Mouse (Mus musculus): Measurements from ENCODE around the gene Slc12a9. TPM values are rescaled to one million over a fixed set of nuclear protein-coding genes. Genes with fewer than 3 reads are reported as not detected.

Gene Slc12a9
- polyA plus RNA-seq, 1 experiment from 2014 or later: 27.3 TPM

DNA sequence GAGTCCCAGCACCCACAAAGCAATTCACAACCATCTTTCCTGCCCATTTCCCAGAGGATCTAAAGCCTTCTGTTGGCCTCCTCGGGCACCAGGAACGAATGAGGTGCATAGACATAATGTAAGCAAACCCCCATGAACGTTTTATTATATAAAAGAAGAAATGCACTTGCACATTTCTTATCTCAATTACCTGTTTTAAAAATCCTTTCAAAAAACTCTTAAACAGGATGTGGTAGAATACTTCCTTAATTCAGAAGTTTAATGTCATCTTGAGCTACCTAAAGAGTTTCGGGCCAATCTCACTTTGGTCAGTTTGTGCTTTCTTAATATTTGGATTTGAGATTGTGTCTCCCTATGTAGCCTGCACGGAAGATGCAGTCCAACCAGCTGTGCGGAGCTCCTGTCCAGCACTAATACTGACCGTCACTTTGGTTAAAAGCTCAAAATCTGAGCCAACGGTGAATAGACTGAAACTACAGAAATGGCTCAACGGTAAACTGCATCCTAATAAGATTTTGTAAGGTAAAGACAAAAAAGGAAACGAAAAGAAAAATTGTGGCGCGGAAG, 26.9 kb downstream of the Slc12a9 start:
- Histone ChIP-seq H3K27me3 (ENCODE audit: control insufficient read depth, insufficient read depth, low read depth, low read length) (no peaks in the 10 kb centered on the region), H3K27ac (ENCODE audit: low read length) (peak overlapping the region; percentile 95), H3K4me3 (ENCODE audit: low read depth, low read length) (peak overlapping the region; percentile 91), H3K9ac (ENCODE audit: low read depth, low read length) (peak overlapping the region; percentile 99), H3K4me2 (ENCODE audit: low read length) (peak overlapping the region; percentile 89), H3K36me3 (ENCODE audit: control insufficient read depth, insufficient read depth, low read length) (peaks cover 21% of the 10 kb centered on the region), H3K9me3 (replicated peaks; ENCODE audit: control insufficient read depth, low read length, poor library complexity, severe bottlenecking) (no peaks in the 10 kb centered on the region), H3K4me1 (ENCODE audit: control insufficient read depth, insufficient read depth, low read length) (peaks cover 34% of the 10 kb centered on the region)
- WGBS: 13% methylated on average over 12 of the region's 12 CpGs
- no peak for ATAC-seq

GRCm38 (mm10) chr5:137305822-137306221, 27.6 kb downstream of the Slc12a9 start:
- Histone ChIP-seq H3K4me3 (ENCODE audit: low read depth, low read length) (peak overlapping the region; percentile 91), H3K27me3 (ENCODE audit: control insufficient read depth, insufficient read depth, low read depth, low read length) (no peaks in the 10 kb centered on the region), H3K4me2 (ENCODE audit: low read length) (peak overlapping the region; percentile 89), H3K9ac (ENCODE audit: low read depth, low read length) (peak overlapping the region; percentile 99; the same call in 1 of the 2 replicates), H3K27ac (ENCODE audit: low read length) (no peak overlapping the region), H3K36me3 (ENCODE audit: control insufficient read depth, insufficient read depth, low read length) (peaks cover 26% of the 10 kb centered on the region), H3K9me3 (replicated peaks; ENCODE audit: control insufficient read depth, low read length, poor library complexity, severe bottlenecking) (no peaks in the 10 kb centered on the region), H3K4me1 (ENCODE audit: control insufficient read depth, insufficient read depth, low read length) (peaks cover 34% of the 10 kb centered on the region)
- ATAC-seq: no peak
- WGBS: 58% methylated on average over 3 of the region's 3 CpGs

DNA sequence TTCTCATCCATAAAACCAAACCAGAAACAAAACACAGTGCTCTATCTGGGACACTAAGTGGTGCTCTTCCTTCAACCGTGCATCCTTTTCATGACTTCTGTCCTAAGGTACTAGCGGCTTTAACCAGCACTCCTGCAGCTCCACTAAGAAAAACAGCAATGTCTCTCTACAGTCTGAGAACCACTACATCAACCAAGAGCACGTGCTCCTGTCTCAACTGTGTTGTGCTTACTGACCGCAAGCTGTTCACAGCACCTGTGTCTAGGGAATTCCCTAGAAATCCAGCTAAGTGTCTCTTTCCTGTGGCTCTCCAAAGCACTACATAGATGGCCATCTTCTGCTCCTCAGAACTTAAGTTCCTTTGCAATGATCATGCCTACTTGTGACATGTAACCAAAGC, 28.6 kb downstream of the Slc12a9 start:
- no peaks in the 10 kb centered on the region for H3K9me3 ChIP-seq (replicated peaks; ENCODE audit: control insufficient read depth, low read length, poor library complexity, severe bottlenecking)
- H3K27ac ChIP-seq (ENCODE audit: low read length): no peak overlapping the region
- H3K36me3 ChIP-seq (ENCODE audit: control insufficient read depth, insufficient read depth, low read length): peaks cover 30% of the 10 kb centered on the region
- H3K4me2 ChIP-seq (ENCODE audit: low read length): peak overlapping the region; percentile 89
- no peak overlapping the region for H3K4me3 ChIP-seq (ENCODE audit: low read depth, low read length)
- H3K27me3 ChIP-seq (ENCODE audit: control insufficient read depth, insufficient read depth, low read depth, low read length): no peaks in the 10 kb centered on the region
- H3K4me1 ChIP-seq (ENCODE audit: control insufficient read depth, insufficient read depth, low read length): peaks cover 34% of the 10 kb centered on the region
- H3K9ac ChIP-seq (ENCODE audit: low read depth, low read length): peak overlapping the region; percentile 31
- no peak for ATAC-seq
- 69% methylated on average over 4 of the region's 4 CpGs for WGBS

DNA sequence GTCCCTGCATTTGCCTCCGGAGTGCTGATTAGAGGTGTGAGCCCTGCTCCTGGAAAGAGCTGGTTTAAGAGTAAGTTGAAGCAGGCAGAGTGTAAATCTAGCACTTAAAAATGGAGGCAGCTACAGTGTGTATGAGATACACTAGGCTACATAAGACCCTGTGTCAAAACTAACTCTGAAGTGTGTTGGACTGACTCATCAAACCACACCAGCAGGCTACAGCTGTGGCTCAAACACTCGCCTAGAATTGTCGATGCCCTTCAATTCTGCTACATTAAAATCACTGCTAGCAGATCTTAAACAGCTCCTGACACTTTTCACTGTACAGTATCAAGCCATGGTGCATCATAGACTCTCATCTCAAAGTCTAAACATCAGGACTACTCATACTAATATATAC, 29.2 kb downstream of the Slc12a9 start:
- Histone ChIP-seq H3K9me3 (replicated peaks; ENCODE audit: control insufficient read depth, low read length, poor library complexity, severe bottlenecking) (no peaks in the 10 kb centered on the region), H3K9ac (ENCODE audit: low read depth, low read length) (peak overlapping the region; percentile 31; the same call in 1 of the 2 replicates), H3K36me3 (ENCODE audit: control insufficient read depth, insufficient read depth, low read length) (peaks cover 29% of the 10 kb centered on the region), H3K4me1 (ENCODE audit: control insufficient read depth, insufficient read depth, low read length) (peaks cover 34% of the 10 kb centered on the region), H3K4me2 (ENCODE audit: low read length) (no peak overlapping the region), H3K4me3 (ENCODE audit: low read depth, low read length) (no peak overlapping the region), H3K27me3 (ENCODE audit: control insufficient read depth, insufficient read depth, low read depth, low read length) (no peaks in the 10 kb centered on the region), H3K27ac (ENCODE audit: low read length) (no peak overlapping the region)
- no peak for ATAC-seq
- WGBS: 92% methylated on average over 3 of the region's 3 CpGs

DNA sequence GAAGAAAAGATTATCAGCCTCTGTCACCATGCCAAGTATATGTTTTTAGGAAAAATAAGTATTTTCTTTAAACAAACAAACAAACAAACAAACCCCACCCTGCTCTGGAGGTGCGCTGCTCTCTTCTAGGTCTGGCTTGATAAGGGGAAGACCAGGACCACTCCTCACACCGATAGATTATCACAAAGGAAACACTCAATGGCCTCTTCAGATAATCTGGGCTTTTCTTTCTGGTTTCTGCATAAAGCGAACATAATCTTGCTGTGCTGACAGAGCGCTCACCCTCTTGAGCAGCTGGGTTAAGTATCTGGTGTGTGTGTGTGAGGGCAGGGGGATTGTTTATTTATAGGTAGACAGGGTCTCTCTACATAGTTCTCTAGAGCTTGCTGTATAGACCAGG, 29.8 kb downstream of the Slc12a9 start:
- Histone ChIP-seq H3K4me1 (ENCODE audit: control insufficient read depth, insufficient read depth, low read length) (peaks cover 34% of the 10 kb centered on the region), H3K27ac (ENCODE audit: low read length) (no peak overlapping the region), H3K27me3 (ENCODE audit: control insufficient read depth, insufficient read depth, low read depth, low read length) (no peaks in the 10 kb centered on the region), H3K4me2 (ENCODE audit: low read length) (no peak overlapping the region), H3K36me3 (ENCODE audit: control insufficient read depth, insufficient read depth, low read length) (peaks cover 27% of the 10 kb centered on the region), H3K9me3 (replicated peaks; ENCODE audit: control insufficient read depth, low read length, poor library complexity, severe bottlenecking) (no peaks in the 10 kb centered on the region), H3K4me3 (ENCODE audit: low read depth, low read length) (no peak overlapping the region), H3K9ac (ENCODE audit: low read depth, low read length) (no peak overlapping the region)
- WGBS: 73% methylated on average over 4 of the region's 4 CpGs
- ATAC-seq: no peak

GRCm38 (mm10) chr5:137301253-137301652, 32.1 kb downstream of the Slc12a9 start:
- no peak overlapping the region for H3K4me2 ChIP-seq (ENCODE audit: low read length)
- H3K36me3 ChIP-seq (ENCODE audit: control insufficient read depth, insufficient read depth, low read length): peaks cover 48% of the 10 kb centered on the region
- H3K27me3 ChIP-seq (ENCODE audit: control insufficient read depth, insufficient read depth, low read depth, low read length): no peaks in the 10 kb centered on the region
- no peak overlapping the region for H3K4me3 ChIP-seq (ENCODE audit: low read depth, low read length)
- no peak overlapping the region for H3K27ac ChIP-seq (ENCODE audit: low read length)
- H3K9me3 ChIP-seq (replicated peaks; ENCODE audit: control insufficient read depth, low read length, poor library complexity, severe bottlenecking): no peaks in the 10 kb centered on the region
- peaks cover 27% of the 10 kb centered on the region for H3K4me1 ChIP-seq (ENCODE audit: control insufficient read depth, insufficient read depth, low read length)
- H3K9ac ChIP-seq (ENCODE audit: low read depth, low read length): no peak overlapping the region
- no peak for ATAC-seq
- 71% methylated on average over 21 of the region's 21 CpGs for WGBS

- ATAC-seq: no peak
- H3K9ac ChIP-seq (ENCODE audit: low read depth, low read length): no peak overlapping the region
- H3K4me1 ChIP-seq (ENCODE audit: control insufficient read depth, insufficient read depth, low read length): peaks cover 14% of the 10 kb centered on the region
- no peak overlapping the region for H3K27ac ChIP-seq (ENCODE audit: low read length)
- H3K4me2 ChIP-seq (ENCODE audit: low read length): no peak overlapping the region
- H3K9me3 ChIP-seq (replicated peaks; ENCODE audit: control insufficient read depth, low read length, poor library complexity, severe bottlenecking): no peaks in the 10 kb centered on the region
- peaks cover 51% of the 10 kb centered on the region for H3K36me3 ChIP-seq (ENCODE audit: control insufficient read depth, insufficient read depth, low read length)
- no peaks in the 10 kb centered on the region for H3K27me3 ChIP-seq (ENCODE audit: control insufficient read depth, insufficient read depth, low read depth, low read length)
- WGBS: 93% methylated on average over 7 of the region's 7 CpGs
- no peak overlapping the region for H3K4me3 ChIP-seq (ENCODE audit: low read depth, low read length)
Observed at GRCm38 (mm10) chr5:137299240-137299639, 34.2 kb downstream of the Slc12a9 start.

DNA sequence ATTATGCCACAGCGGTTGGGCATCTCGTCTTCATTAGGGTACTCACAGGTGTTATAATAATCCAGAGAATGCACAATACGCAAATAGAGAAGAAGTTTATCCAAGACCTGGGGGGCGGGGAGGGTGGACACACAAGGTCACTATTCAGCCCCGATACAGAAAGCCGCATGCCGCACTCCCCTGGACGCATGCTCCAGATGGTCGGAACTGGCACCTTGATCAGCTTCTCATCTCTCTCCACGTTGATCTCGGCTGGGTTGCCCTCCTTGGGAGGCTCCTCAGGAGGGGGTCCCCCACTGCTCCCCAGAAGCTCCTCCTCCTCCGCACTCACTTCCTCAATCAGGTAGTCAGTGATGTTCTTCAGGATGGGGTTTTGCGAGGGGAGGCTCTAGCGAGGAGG, 36.3 kb downstream of the Slc12a9 start:
- Histone ChIP-seq H3K27me3 (ENCODE audit: control insufficient read depth, insufficient read depth, low read depth, low read length) (no peaks in the 10 kb centered on the region), H3K4me2 (ENCODE audit: low read length) (no peak overlapping the region), H3K27ac (ENCODE audit: low read length) (no peak overlapping the region), H3K9me3 (replicated peaks; ENCODE audit: control insufficient read depth, low read length, poor library complexity, severe bottlenecking) (no peaks in the 10 kb centered on the region), H3K4me1 (ENCODE audit: control insufficient read depth, insufficient read depth, low read length) (peaks cover 16% of the 10 kb centered on the region), H3K4me3 (ENCODE audit: low read depth, low read length) (no peak overlapping the region), H3K36me3 (ENCODE audit: control insufficient read depth, insufficient read depth, low read length) (peaks cover 46% of the 10 kb centered on the region), H3K9ac (ENCODE audit: low read depth, low read length) (no peak overlapping the region)
- no peak for ATAC-seq
- 93% methylated on average over 14 of the region's 14 CpGs for WGBS

DNA sequence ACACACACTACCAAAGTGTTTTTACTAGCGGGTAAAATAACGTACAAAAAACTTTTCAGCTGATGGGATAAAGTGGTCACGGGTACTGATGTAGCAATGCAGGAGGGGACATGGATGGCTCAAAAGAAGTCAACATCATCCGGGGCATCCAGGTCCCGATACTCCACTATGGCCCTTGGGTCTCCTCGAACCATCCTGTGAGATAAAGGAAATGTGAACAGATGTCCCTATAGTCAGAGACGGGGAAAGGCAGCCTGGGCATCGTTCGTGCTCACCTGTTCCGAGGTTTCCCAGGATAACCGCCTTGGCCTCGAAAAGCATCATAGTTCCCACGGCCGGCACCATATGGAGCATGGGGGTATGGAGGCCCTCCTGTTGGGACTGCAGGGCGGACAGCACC, 37.7 kb downstream of the Slc12a9 start:
- ATAC-seq: no peak
- Histone ChIP-seq H3K9ac (ENCODE audit: low read depth, low read length) (no peak overlapping the region), H3K4me2 (ENCODE audit: low read length) (no peak overlapping the region), H3K9me3 (replicated peaks; ENCODE audit: control insufficient read depth, low read length, poor library complexity, severe bottlenecking) (no peaks in the 10 kb centered on the region), H3K36me3 (ENCODE audit: control insufficient read depth, insufficient read depth, low read length) (peaks cover 36% of the 10 kb centered on the region), H3K27me3 (ENCODE audit: control insufficient read depth, insufficient read depth, low read depth, low read length) (no peaks in the 10 kb centered on the region), H3K4me1 (ENCODE audit: control insufficient read depth, insufficient read depth, low read length) (peaks cover 16% of the 10 kb centered on the region), H3K27ac (ENCODE audit: low read length) (no peak overlapping the region), H3K4me3 (ENCODE audit: low read depth, low read length) (no peak overlapping the region)
- WGBS: 89% methylated on average over 15 of the region's 15 CpGs

Data from midbrain, embryonic 16.5 days (tissue).